Mouse (Mus musculus) fibroblast of lung, adult 2 months (primary cell): ENCODE measurements around the gene Fam166b.

Experiments used
- DNase-seq: peaks from one replicate; pipeline ENCODE4 v3.0.0-alpha.2; 2011; ENCODE audit warnings: low read depth

Fam166b gene

GRCm38 (mm10) chr4:43381408-43382154 is 47.4 kb downstream of the Fam166b start, which contains the start of gene Rusc2:
Gene Rusc2 (plus strand): TSS chr4:43381979.
- DNase-seq = no peak

- no peak for DNase-seq
Measured at GRCm38 (mm10) chr4:43380951-43381350, 48.0 kb downstream of the Fam166b start.

- no peak for DNase-seq
Measured at GRCm38 (mm10) chr4:43379601-43380000, 49.3 kb downstream of the Fam166b start.
